ENCODE assay signal across 8 mouse cellular contexts in the genomic region with DNA sequence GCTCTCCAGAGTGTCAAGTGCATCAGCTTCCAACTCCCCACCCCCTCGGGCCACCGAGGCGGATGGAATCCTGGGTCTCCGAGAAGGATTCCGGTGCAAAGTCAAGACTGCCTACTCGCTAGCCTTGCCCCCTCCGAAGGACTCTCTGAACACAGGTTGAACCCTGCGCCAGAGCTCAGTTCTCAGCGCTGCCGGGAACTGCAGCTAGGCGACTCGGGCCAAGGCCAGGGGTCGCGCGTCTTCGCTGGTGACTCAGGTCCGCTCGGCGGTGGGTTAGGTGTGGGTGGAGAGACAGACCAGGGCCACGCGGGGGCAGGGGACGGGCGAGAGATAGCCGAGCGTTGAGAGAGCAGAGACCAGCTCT. TPM values are rescaled to one million over a fixed set of nuclear protein-coding genes. Genes with fewer than 3 reads are reported as not detected.
DNase-seq lines count a peak whose midpoint lies in the region; ATAC-seq and TF ChIP-seq lines count a peak whose summit lies in the region.

No protein-coding gene starts in this region.

- no peak for TF ChIP-seq CTCF in kidney, adult 2 months (conservative IDR thresholded peaks at IDR 0.05; ENCODE audit: insufficient read depth, insufficient read length, low read depth, low read length)
- no peak for TF ChIP-seq CTCF in intestine, postnatal 0 days (IDR thresholded peaks at IDR 0.05; ENCODE audit: low read depth)

- H3K36me3 ChIP-seq in kidney, embryonic 15.5 days, result no peaks in the 10 kb centered on the region
- no peaks in the 10 kb centered on the region for H3K36me3 ChIP-seq in kidney, adult 2 months (ENCODE audit: control insufficient read depth, insufficient read depth, low read length)
- no peaks in the 10 kb centered on the region for H3K36me3 ChIP-seq in embryonic facial prominence, embryonic 11.5 days (replicated peaks; ENCODE audit: control insufficient read depth, insufficient read depth, low read depth, low read length)
- no peaks in the 10 kb centered on the region for H3K36me3 ChIP-seq in intestine, postnatal 0 days (ENCODE audit: control insufficient read depth, insufficient read depth)
- H3K36me3 ChIP-seq in stomach, embryonic 14.5 days (ENCODE audit: control insufficient read depth, insufficient read depth, low read length), result no peaks in the 10 kb centered on the region

- H3K4me2 ChIP-seq in kidney, embryonic 15.5 days, result peak overlapping the region; percentile 99
- H3K4me2 ChIP-seq in embryonic facial prominence, embryonic 11.5 days (ENCODE audit: low read depth, low read length), result peak overlapping the region; percentile 97
- peak overlapping the region; percentile 81 for H3K4me2 ChIP-seq in intestine, postnatal 0 days (replicated peaks; ENCODE audit: low read depth)
- peak overlapping the region; percentile 93 for H3K4me2 ChIP-seq in stomach, embryonic 14.5 days (replicated peaks; ENCODE audit: low read depth, low read length)

- no peak overlapping the region for H3K27ac ChIP-seq in kidney, embryonic 15.5 days
- H3K27ac ChIP-seq in kidney, adult 2 months (ENCODE audit: insufficient read depth, low read depth, low read length), result no peak overlapping the region
- H3K27ac ChIP-seq in embryonic facial prominence, embryonic 11.5 days (replicated peaks; ENCODE audit: low read depth, low read length), result no peak overlapping the region
- no peak overlapping the region for H3K27ac ChIP-seq in intestine, postnatal 0 days (ENCODE audit: low read depth, low read length)
- no peak overlapping the region for H3K27ac ChIP-seq in stomach, embryonic 14.5 days (ENCODE audit: low read length)

- H3K9ac ChIP-seq in kidney, embryonic 15.5 days, result peak overlapping the region; percentile 55; the same call in 1 of the 2 replicates
- H3K9ac ChIP-seq in embryonic facial prominence, embryonic 11.5 days (replicated peaks; ENCODE audit: low read length), result peak overlapping the region; percentile 54
- H3K9ac ChIP-seq in intestine, postnatal 0 days (ENCODE audit: low read depth, low read length), result no peak overlapping the region
- H3K9ac ChIP-seq in stomach, embryonic 14.5 days (replicated peaks; ENCODE audit: low read depth, low read length), result peak overlapping the region; percentile 40

- peaks cover 29% of the 10 kb centered on the region for H3K4me1 ChIP-seq in kidney, embryonic 15.5 days
- H3K4me1 ChIP-seq in kidney, adult 2 months (ENCODE audit: control insufficient read depth, insufficient read depth, low read length), result no peaks in the 10 kb centered on the region
- H3K4me1 ChIP-seq in embryonic facial prominence, embryonic 11.5 days (ENCODE audit: control insufficient read depth, insufficient read depth, low read length), result no peaks in the 10 kb centered on the region
- no peaks in the 10 kb centered on the region for H3K4me1 ChIP-seq in intestine, postnatal 0 days (replicated peaks; ENCODE audit: control insufficient read depth, insufficient read depth, low read length)
- peaks cover 8% of the 10 kb centered on the region; the same call in 1 of the 2 replicates for H3K4me1 ChIP-seq in stomach, embryonic 14.5 days (ENCODE audit: control insufficient read depth, insufficient read depth, low read length)

- DNase-seq in kidney, adult 2 months, result no peak
- DNase-seq in brain, adult 2 months (ENCODE audit: low read depth, low spot score), result peak; percentile 67
- peak; percentile 56 for DNase-seq in embryonic facial prominence, embryonic 11.5 days (ENCODE audit: low spot score)
- no peak for DNase-seq in adrenal gland, postnatal 4 days (ENCODE audit: low spot score in 2 of 2)
- no peak for DNase-seq in adrenal gland, postnatal 10 days

- H3K27me3 ChIP-seq in kidney, embryonic 15.5 days, result peaks cover 80% of the 10 kb centered on the region
- H3K27me3 ChIP-seq in kidney, adult 2 months (replicated peaks; ENCODE audit: control insufficient read depth, insufficient read depth, low read length), result peaks cover 4% of the 10 kb centered on the region
- peaks cover 22% of the 10 kb centered on the region for H3K27me3 ChIP-seq in embryonic facial prominence, embryonic 11.5 days (ENCODE audit: control insufficient read depth, insufficient read depth, low read length)
- H3K27me3 ChIP-seq in intestine, postnatal 0 days (replicated peaks; ENCODE audit: control insufficient read depth, insufficient read depth, low read length), result peaks cover 53% of the 10 kb centered on the region
- H3K27me3 ChIP-seq in stomach, embryonic 14.5 days (ENCODE audit: control insufficient read depth, insufficient read depth, low read length), result 0 out of 2 replicates have a peak, but pooled peaks cover 12% of the 10 kb centered on the region

- peak; percentile 50 for ATAC-seq in kidney, embryonic 15.5 days (replicated peaks; ENCODE audit: low FRiP score)
- peak; percentile 34; the same call in 1 of the 2 replicates for ATAC-seq in embryonic facial prominence, embryonic 11.5 days (replicated peaks; ENCODE audit: insufficient number of reproducible peaks, low FRiP score, low TSS enrichment, low read depth)
- ATAC-seq in intestine, postnatal 0 days, result no peak
- ATAC-seq in stomach, embryonic 14.5 days (ENCODE audit: insufficient number of reproducible peaks, insufficient read depth, low FRiP score, low read depth), result peak; percentile 16; the same call in 1 of the 2 replicates

- H3K9me3 ChIP-seq in kidney, embryonic 15.5 days (replicated peaks), result no peaks in the 10 kb centered on the region
- no peaks in the 10 kb centered on the region for H3K9me3 ChIP-seq in embryonic facial prominence, embryonic 11.5 days (replicated peaks; ENCODE audit: control insufficient read depth, low read length)
- H3K9me3 ChIP-seq in intestine, postnatal 0 days (ENCODE audit: control insufficient read depth), result no peaks in the 10 kb centered on the region
- no peaks in the 10 kb centered on the region for H3K9me3 ChIP-seq in stomach, embryonic 14.5 days (ENCODE audit: control insufficient read depth, low read depth, low read length)

- H3K4me3 ChIP-seq in kidney, embryonic 15.5 days (replicated peaks), result peak overlapping the region; percentile 68
- no peak overlapping the region for H3K4me3 ChIP-seq in kidney, adult 2 months (ENCODE audit: insufficient read depth, low read depth, low read length)
- peak overlapping the region; percentile 61 for H3K4me3 ChIP-seq in embryonic facial prominence, embryonic 11.5 days (ENCODE audit: low read depth, low read length)
- peak overlapping the region; percentile 49 for H3K4me3 ChIP-seq in intestine, postnatal 0 days (ENCODE audit: low read depth, low read length)
- peak overlapping the region; percentile 66 for H3K4me3 ChIP-seq in stomach, embryonic 14.5 days (ENCODE audit: low read depth, low read length)

- under 1% methylated on average over 25 of the region's 25 CpGs for WGBS in kidney, embryonic 15.5 days
- under 1% methylated on average over 25 of the region's 25 CpGs for WGBS in kidney, adult 2 months
- 0% methylated on average over 25 of the region's 25 CpGs for WGBS in embryonic facial prominence, embryonic 11.5 days
- WGBS in intestine, postnatal 0 days, result under 1% methylated on average over 25 of the region's 25 CpGs
- WGBS in stomach, embryonic 14.5 days, result under 1% methylated on average over 25 of the region's 25 CpGs

- TF ChIP-seq POLR2A in kidney, adult 2 months (IDR thresholded peaks at IDR 0.05; ENCODE audit: low read depth, low read length), result no peak

RNA-seq across cellular contexts. Expression of gene Galnt16, which starts 0.3 kb away (rescaled TPM):
- 6.6 and 9.4 TPM in 2 replicates for polyA plus RNA-seq in kidney, embryonic 15.5 days (2015; fragmentation: Nextera tagmentation; extraction: Ambion mirVana)
- polyA plus RNA-seq in kidney, adult 2 months (2012; rRNA removed), result 0.72 and 0.81 TPM in 2 replicates
- polyA plus RNA-seq in embryonic facial prominence, embryonic 11.5 days (2014; fragmentation: Nextera tagmentation; extraction: Ambion mirVana), result 6.9 and 7.0 TPM in 2 replicates
- polyA plus RNA-seq in intestine, postnatal 0 days (2015; fragmentation: Nextera tagmentation; extraction: Ambion mirVana), result 3.7 and 4.2 TPM in 2 replicates
- polyA plus RNA-seq in stomach, embryonic 14.5 days (2014; fragmentation: Nextera tagmentation; extraction: Ambion mirVana), result 10.8 and 11.3 TPM in 2 replicates
- 10 to 100 TPM; 22.4 to 23.1 TPM for total RNA-seq in adrenal gland, postnatal 4 days (2021)
- total RNA-seq in adrenal gland, postnatal 10 days (2021), result 10 to 100 TPM; 16.3 to 16.8 TPM

RNA-seq across cellular contexts. Expression of gene Exd2, which starts 55.5 kb away (rescaled TPM):
- polyA plus RNA-seq in kidney, embryonic 15.5 days (2015; fragmentation: Nextera tagmentation; extraction: Ambion mirVana), result 30.0 and 30.3 TPM in 2 replicates
- polyA plus RNA-seq in kidney, adult 2 months (2012; rRNA removed), result 12.1 and 13.5 TPM in 2 replicates
- 34.9 and 36.2 TPM in 2 replicates for polyA plus RNA-seq in embryonic facial prominence, embryonic 11.5 days (2014; fragmentation: Nextera tagmentation; extraction: Ambion mirVana)
- 6.5 and 6.8 TPM in 2 replicates for polyA plus RNA-seq in intestine, postnatal 0 days (2015; fragmentation: Nextera tagmentation; extraction: Ambion mirVana)
- polyA plus RNA-seq in stomach, embryonic 14.5 days (2014; fragmentation: Nextera tagmentation; extraction: Ambion mirVana), result 33.0 and 34.4 TPM in 2 replicates
- total RNA-seq in adrenal gland, postnatal 4 days (2021), result 10 to 100 TPM; 19.9 to 22.3 TPM
- total RNA-seq in adrenal gland, postnatal 10 days (2021), result 10 to 100 TPM; 17.0 to 17.5 TPM

Comparison
In these comparisons a context has a peak if more than half of its experiments do, and no peak if none do; other contexts are left out.
1. DNase-seq: peak in brain, adult 2 months (single experiment) and embryonic facial prominence, embryonic 11.5 days (single experiment); none in kidney, adult 2 months (single experiment), adrenal gland, postnatal 4 days (0 of 2) and adrenal gland, postnatal 10 days (single experiment).
2. Peak in every context shown above with its lines, with median percentiles within 50 percentile points of each other: H3K4me2 ChIP-seq.